Mouse (Mus musculus) embryonic stem cell, embryonic (primary cell): ENCODE results near the gene Vipr1.

Experiments
- CTCF ChIA-PET, 4 experiments: fragments of 300-600 bp in 2 of 4; fragments of 350-600 bp in 2 of 4; sonication (Branson Sonifier 250); formaldehyde crosslinking; loops; one replicate each; lab custom pipeline; 2022; ENCODE audit warnings: inconsistent platforms in 2 of 4; lab: Charles Lee
- POLR2A ChIA-PET, 4 experiments: fragments of 300-600 bp in 2 of 4; fragments of 350-600 bp in 2 of 4; sonication (Branson Sonifier 250); formaldehyde crosslinking; loops; one replicate each; lab custom pipeline; 2022; ENCODE audit warnings: antibody characterized with exemption in 4 of 4, inconsistent platforms in 1 of 4; lab: Charles Lee

Gene Vipr1

DNA sequence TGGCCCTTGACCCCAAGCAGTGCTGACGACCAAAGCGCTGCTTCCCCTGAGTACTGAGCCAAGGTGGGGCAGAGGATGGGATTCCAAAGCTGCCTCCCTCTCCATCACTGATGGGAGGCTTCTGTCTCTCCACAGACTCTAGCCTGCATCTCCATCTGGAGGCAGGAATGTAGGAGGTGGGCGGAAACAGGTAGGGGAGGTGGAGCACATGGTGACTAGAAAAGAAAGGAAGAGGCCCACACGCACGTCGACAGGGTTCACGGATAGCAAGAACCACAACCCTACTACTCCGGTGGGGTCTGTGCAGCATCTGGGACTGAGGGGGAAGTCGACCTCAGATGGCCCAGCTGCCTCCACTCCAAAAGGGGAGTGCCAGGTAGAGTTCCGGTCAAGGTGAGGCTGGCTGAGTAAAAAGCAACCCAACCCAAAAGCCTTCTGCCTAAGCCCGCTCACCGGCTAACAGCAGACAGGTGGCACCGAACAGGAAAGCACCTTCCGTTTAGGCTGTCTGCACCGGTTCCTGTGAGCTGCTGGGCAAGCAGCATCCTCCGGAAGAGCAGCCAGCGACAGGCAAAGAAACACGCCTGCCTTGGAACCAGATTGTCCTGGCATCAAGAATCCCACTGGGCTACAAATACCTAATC, 39.6 kb downstream of the Vipr1 start:
- ChIA-PET CTCF (interaction anchor here in 2 of 4 experiments (0.7 to 1.3 kb wide), 3 partner anchors 13 to 205 kb away, joined by 3 to 4 read pairs (median 3); no protein-coding TSS in a partner anchor), POLR2A (interaction anchor here in 1 of 4 experiments (1.3 kb wide), 1 partner anchor 205 kb away, joined by 4 read pairs; no protein-coding TSS in a partner anchor)

DNA sequence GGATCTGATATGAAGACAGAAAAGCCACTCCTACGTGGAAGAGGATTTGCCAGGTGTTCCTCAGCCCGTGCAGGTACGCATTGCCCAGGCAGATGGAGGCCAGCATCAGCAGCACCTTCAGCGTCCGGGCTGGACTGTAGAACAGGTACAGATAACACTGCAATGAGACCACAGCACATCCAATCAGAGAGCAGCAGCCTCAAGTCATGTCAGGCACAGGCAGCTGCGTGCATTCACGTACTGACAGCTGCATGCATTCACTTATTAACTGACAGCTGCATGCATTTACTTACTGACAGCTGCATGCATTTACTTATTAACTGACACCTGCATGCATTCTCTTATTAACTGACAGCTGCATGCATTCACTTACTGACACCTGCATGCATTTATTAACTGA, 42.2 kb downstream of the Vipr1 start:
- CTCF ChIA-PET = interaction anchor here in 2 of 4 experiments (0.6 to 1.5 kb wide), 3 partner anchors 18 to 205 kb away, joined by 3 to 4 read pairs (median 4); no protein-coding TSS in a partner anchor
- POLR2A ChIA-PET = interaction anchor here in 1 of 4 experiments (1.2 kb wide), 1 partner anchor 42 kb away, joined by 3 read pairs; the partner anchor contains the start of genes Lyzl4 and Vipr1

DNA sequence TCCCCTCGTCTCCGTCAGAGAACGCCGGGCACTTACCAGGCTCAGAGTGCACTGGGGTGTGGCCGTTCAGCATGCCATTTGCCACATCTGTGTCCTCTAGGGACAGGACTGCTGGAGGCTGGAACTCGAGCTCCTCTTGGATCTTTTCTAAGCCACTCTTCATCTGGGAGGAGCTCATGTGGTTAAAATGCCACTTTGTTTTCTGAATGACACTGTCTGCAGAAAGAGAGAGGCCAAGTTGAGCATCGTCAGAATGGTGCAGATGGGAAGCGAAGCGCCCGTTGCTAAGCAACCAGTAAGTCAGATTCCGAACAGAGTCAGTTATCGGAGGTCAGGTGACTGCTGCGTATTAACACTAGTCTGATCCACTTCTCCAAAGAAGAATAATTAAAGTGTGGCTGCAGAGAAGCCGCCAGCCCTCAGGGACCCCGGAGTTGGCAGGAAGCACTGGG, 47.7 kb downstream of the Vipr1 start:
- ChIA-PET CTCF (interaction anchor here in 2 of 4 experiments (0.6 to 1.4 kb wide), 5 partner anchors 8 to 1176 kb away, joined by 3 to 6 read pairs (median 3); partner anchors contain the start of genes Sec22c (in 2 of the 2) and Ss18l2 (in 1 of the 2)), POLR2A (interaction anchor here in 2 of 4 experiments (0.7 to 1.0 kb wide), 2 partner anchors 15 to 246 kb away, joined by 3 read pairs; partner anchors contain the start of gene Sec22c (in 1 of the 2))

- ChIA-PET CTCF (interaction anchor here in 2 of 4 experiments (0.6 to 1.4 kb wide), 6 partner anchors 8 to 1177 kb away, joined by 3 to 6 read pairs (median 3); partner anchors contain the start of genes Sec22c (in 2 of the 2) and Ss18l2 (in 1 of the 2)), POLR2A (interaction anchor here in 2 of 4 experiments (0.7 to 1.0 kb wide), 3 partner anchors 15 to 246 kb away, joined by 3 read pairs; partner anchors contain the start of genes Sec22c (in 1 of the 2) and Ss18l2 (in 1 of the 2))
These were observed 48.2 kb downstream of the Vipr1 start for GRCm38 (mm10) chr9:121690734-121691133.

- POLR2A ChIA-PET = interaction anchor here in 1 of 4 experiments (1.3 kb wide), 2 partner anchors 10 to 15 kb away, joined by 5 to 7 read pairs; partner anchors contain the start of genes Sec22c and Ss18l2
- CTCF ChIA-PET = interaction anchor here in 1 of 4 experiments (0.7 to 0.9 kb wide), 2 partner anchors 9 to 217 kb away, joined by 3 read pairs; no protein-coding TSS in a partner anchor
These were observed 52.2 kb downstream of the Vipr1 start for GRCm38 (mm10) chr9:121694736-121695135.

DNA sequence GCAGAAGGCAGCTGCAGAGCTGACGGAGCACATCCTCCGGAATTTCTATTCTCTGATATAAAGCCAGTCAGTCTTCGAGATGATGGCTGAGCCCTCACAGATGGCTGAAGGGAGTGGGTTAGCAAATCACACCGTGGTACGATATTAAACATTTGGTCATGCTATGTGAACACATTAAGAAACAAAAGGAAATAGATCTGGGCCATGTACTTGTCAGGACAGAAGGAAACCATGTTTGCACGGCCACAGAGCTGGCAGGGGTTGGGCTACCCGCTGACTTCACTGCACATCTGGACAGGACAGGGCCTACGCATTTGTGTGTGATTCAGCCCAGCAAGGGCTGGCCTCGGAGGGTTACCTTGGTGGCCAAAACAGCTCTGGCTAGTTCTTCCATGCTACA, 54.1 kb downstream of the Vipr1 start:
- POLR2A ChIA-PET = interaction anchor here in 2 of 4 experiments (0.6 to 1.2 kb wide), 3 partner anchors 13 to 91 kb away, joined by 3 to 10 read pairs (median 4); partner anchors contain the start of genes Nktr (in 1 of the 2) and Ss18l2 (in 1 of the 2)
- CTCF ChIA-PET = interaction anchor here in 2 of 4 experiments (0.5 to 1.0 kb wide), 2 partner anchors 17 to 1156 kb away, joined by 3 read pairs; no protein-coding TSS in a partner anchor

- POLR2A ChIA-PET = interaction anchor here in 2 of 4 experiments (0.6 to 1.8 kb wide), 6 partner anchors 13 to 118 kb away, joined by 3 to 12 read pairs (median 4); partner anchors contain the start of genes Nktr (in 2 of the 2) and Ss18l2 (in 1 of the 2)
- CTCF ChIA-PET = interaction anchor here in 3 of 4 experiments (0.5 to 1.0 kb wide), 9 partner anchors 13 to 1481 kb away, joined by 3 to 7 read pairs (median 4); partner anchors contain the start of gene Ss18l2 (in 1 of the 3)
These were observed 54.9 kb downstream of the Vipr1 start for GRCm38 (mm10) chr9:121697150-121698049.

- POLR2A ChIA-PET = interaction anchor here in 3 of 4 experiments (0.7 to 4.0 kb wide), 13 partner anchors 9 to 211 kb away, joined by 3 to 46 read pairs (median 5); partner anchors contain the start of genes Nktr (in 3 of the 3) and Vipr1 (in 1 of the 3)
- CTCF ChIA-PET = interaction anchor here in 1 of 4 experiments (0.5 to 1.2 kb wide), 4 partner anchors 9 to 237 kb away, joined by 3 read pairs; no protein-coding TSS in a partner anchor
These were observed 61.7 kb downstream of the Vipr1 start for GRCm38 (mm10) chr9:121704261-121704645.

DNA sequence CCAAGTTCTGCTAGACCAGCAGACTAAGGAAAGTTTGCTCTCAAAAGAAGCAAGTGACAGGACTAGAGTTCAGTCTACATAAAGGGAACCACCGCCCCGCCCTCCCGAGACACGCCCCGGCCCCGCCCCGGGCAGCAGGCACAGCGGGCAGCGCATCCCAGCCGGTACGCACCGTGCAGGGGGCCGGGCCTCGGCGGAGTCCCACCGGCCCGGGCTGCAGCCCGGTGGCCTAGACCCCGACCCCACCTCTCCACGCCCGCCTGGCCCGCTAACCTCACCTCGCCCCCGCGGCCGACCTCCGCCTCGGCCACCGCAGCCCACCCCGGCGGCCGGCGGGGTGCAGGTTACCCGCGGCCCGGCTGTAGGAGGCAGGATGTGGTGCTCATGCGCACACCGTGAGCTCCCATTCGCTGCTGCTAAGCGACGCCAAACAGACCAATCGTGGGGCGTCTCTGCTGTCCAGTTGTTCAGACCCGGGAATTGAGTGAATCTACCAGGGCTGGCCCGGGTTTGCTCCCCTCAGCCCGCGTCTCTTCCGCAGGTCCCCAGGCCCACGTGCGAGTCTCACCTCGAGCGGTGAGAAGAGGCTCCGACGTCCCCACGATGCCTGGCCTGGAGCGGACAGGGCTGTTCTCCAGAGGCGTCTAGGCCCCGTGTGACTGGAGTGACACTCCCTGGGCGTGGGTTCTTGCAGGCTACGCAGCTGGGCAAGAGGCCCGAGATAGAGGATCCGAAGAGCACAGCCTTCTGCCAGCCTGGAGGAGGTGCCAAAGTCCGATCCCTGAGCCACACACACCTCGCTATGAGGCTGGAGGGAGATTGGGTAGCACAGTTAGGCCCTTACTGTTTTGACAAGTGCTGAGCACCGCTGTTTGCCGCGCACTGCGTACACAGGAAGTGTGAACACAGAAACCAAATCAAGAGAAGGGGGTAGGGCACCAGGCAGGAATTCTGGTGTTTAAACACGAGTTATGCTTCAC, 62.4 kb downstream of the Vipr1 start, which contains the start of gene Sec22c:
Sec22c (minus strand) TSS at position 845 of the 980 bp plus-strand sequence.
- ChIA-PET CTCF (interaction anchor here in 3 of 4 experiments (0.5 to 1.0 kb wide), 7 partner anchors 10 to 1591 kb away, joined by 3 to 9 read pairs (median 3); partner anchors contain the start of genes Lyzl4 (in 1 of the 3) and Vipr1 (in 1 of the 3)), POLR2A (interaction anchor here in 3 of 4 experiments (0.5 to 4.0 kb wide), 15 partner anchors 10 to 212 kb away, joined by 3 to 46 read pairs (median 5); partner anchors contain the start of genes Nktr (in 3 of the 3) and Vipr1 (in 1 of the 3))

- CTCF ChIA-PET = interaction anchor here in 1 of 4 experiments (0.7 kb wide), 1 partner anchor 172 kb away, joined by 9 read pairs; no protein-coding TSS in a partner anchor
- POLR2A ChIA-PET = interaction anchor here in 3 of 4 experiments (1.0 to 4.0 kb wide), 5 partner anchors 9 to 16 kb away, joined by 3 to 46 read pairs (median 13); partner anchors contain the start of gene Nktr (in 3 of the 3)
These were observed 63.6 kb downstream of the Vipr1 start for GRCm38 (mm10) chr9:121706029-121706675.

- ChIA-PET CTCF (no interaction called here), POLR2A (no interaction called here)
These were observed 65.3 kb downstream of the Vipr1 start for GRCm38 (mm10) chr9:121707801-121708200.

GRCm38 (mm10) chr9:121708506-121709486, 66.3 kb downstream of the Vipr1 start:
- ChIA-PET CTCF (no interaction called here), POLR2A (interaction anchor here in 1 of 4 experiments (1.7 to 2.1 kb wide), 3 partner anchors 10 to 231 kb away, joined by 3 to 103 read pairs (median 4); partner anchors contain the start of gene Nktr)

- ChIA-PET CTCF (interaction anchor here (0.5 to 1.8 kb wide), 25 partner anchors 9 to 1666 kb away, joined by 3 to 8 read pairs (median 3); partner anchors contain the start of genes Nktr (in 3 of the 4), Vipr1 (in 2 of the 4) and Lyzl4 (in 1 of the 4)), POLR2A (interaction anchor here (0.6 to 2.1 kb wide), 50 partner anchors 9 to 1334 kb away, joined by 3 to 103 read pairs (median 3); partner anchors contain the start of genes Nktr (in 4 of the 4), Higd1a (in 3 of the 4), Lyzl4 (in 3 of the 4) and Vipr1 (in 2 of the 4))
These were observed 67.5 kb downstream of the Vipr1 start, which contains the start of gene Ss18l2 for GRCm38 (mm10) chr9:121709898-121710583. TSS of gene Ss18l2 (plus strand) at chr9:121710329.
